Mouse (Mus musculus): ENCODE data around the gene Brf1. TPM values are rescaled to one million over a fixed set of nuclear protein-coding genes. Genes with fewer than 3 reads are reported as not detected.

The Brf1 gene
- polyA plus RNA-seq, 1 experiment, result 37.2 TPM

GRCm38 (mm10) chr12:113035093-113035492 lies 34.6 kb upstream of the Brf1 start:
- TF ChIP-seq POLR2A (IDR thresholded peaks at IDR 0.05; ENCODE audit: low read depth, low read length), result no peak
- TF ChIP-seq CTCF (IDR thresholded peaks at IDR 0.05; ENCODE audit: borderline replicate concordance, insufficient read depth, low read length), result no peak
- H3K27ac ChIP-seq (ENCODE audit: insufficient read depth, low read length), result no peak overlapping the region
- no peaks in the 10 kb centered on the region for H3K4me1 ChIP-seq (ENCODE audit: control insufficient read depth, insufficient read depth, low read length)
- no peak overlapping the region for H3K4me3 ChIP-seq (ENCODE audit: insufficient read depth, low read length)

GRCm38 (mm10) chr12:113032296-113033250 lies 32.1 kb upstream of the Brf1 start:
- H3K27ac ChIP-seq (ENCODE audit: insufficient read depth, low read length), result no peak overlapping the region
- H3K4me1 ChIP-seq (ENCODE audit: control insufficient read depth, insufficient read depth, low read length), result no peaks in the 10 kb centered on the region
- no peak overlapping the region for H3K4me3 ChIP-seq (ENCODE audit: insufficient read depth, low read length)
- TF ChIP-seq CTCF (IDR thresholded peaks at IDR 0.05; ENCODE audit: borderline replicate concordance, insufficient read depth, low read length) (no peak), POLR2A (IDR thresholded peaks at IDR 0.05; ENCODE audit: low read depth, low read length) (no peak)

GRCm38 (mm10) chr12:113031441-113031840 lies 30.9 kb upstream of the Brf1 start:
- Histone ChIP-seq H3K4me3 (ENCODE audit: insufficient read depth, low read length) (no peak overlapping the region), H3K4me1 (ENCODE audit: control insufficient read depth, insufficient read depth, low read length) (no peaks in the 10 kb centered on the region; the same call in 1 of the 2 replicates), H3K27ac (ENCODE audit: insufficient read depth, low read length) (no peak overlapping the region)
- TF ChIP-seq CTCF (IDR thresholded peaks at IDR 0.05; ENCODE audit: borderline replicate concordance, insufficient read depth, low read length) (no peak), POLR2A (IDR thresholded peaks at IDR 0.05; ENCODE audit: low read depth, low read length) (no peak)

GRCm38 (mm10) chr12:113030993-113031392 lies 30.5 kb upstream of the Brf1 start:
- Histone ChIP-seq H3K4me3 (ENCODE audit: insufficient read depth, low read length) (no peak overlapping the region), H3K4me1 (ENCODE audit: control insufficient read depth, insufficient read depth, low read length) (no peaks in the 10 kb centered on the region; the same call in 1 of the 2 replicates), H3K27ac (ENCODE audit: insufficient read depth, low read length) (no peak overlapping the region)
- no peak for TF ChIP-seq CTCF (IDR thresholded peaks at IDR 0.05; ENCODE audit: borderline replicate concordance, insufficient read depth, low read length)
- no peak for TF ChIP-seq POLR2A (IDR thresholded peaks at IDR 0.05; ENCODE audit: low read depth, low read length)

GRCm38 (mm10) chr12:113030046-113030445 lies 29.5 kb upstream of the Brf1 start:
- Histone ChIP-seq H3K4me1 (ENCODE audit: control insufficient read depth, insufficient read depth, low read length) (no peaks in the 10 kb centered on the region; the same call in 1 of the 2 replicates), H3K27ac (ENCODE audit: insufficient read depth, low read length) (no peak overlapping the region), H3K4me3 (ENCODE audit: insufficient read depth, low read length) (no peak overlapping the region)
- TF ChIP-seq POLR2A (IDR thresholded peaks at IDR 0.05; ENCODE audit: low read depth, low read length), result no peak
- TF ChIP-seq CTCF (IDR thresholded peaks at IDR 0.05; ENCODE audit: borderline replicate concordance, insufficient read depth, low read length), result no peak

- H3K27ac ChIP-seq (ENCODE audit: insufficient read depth, low read length), result no peak overlapping the region
- no peaks in the 10 kb centered on the region; the same call in 1 of the 2 replicates for H3K4me1 ChIP-seq (ENCODE audit: control insufficient read depth, insufficient read depth, low read length)
- no peak for TF ChIP-seq CTCF (IDR thresholded peaks at IDR 0.05; ENCODE audit: borderline replicate concordance, insufficient read depth, low read length)
- no peak for TF ChIP-seq POLR2A (IDR thresholded peaks at IDR 0.05; ENCODE audit: low read depth, low read length)
- H3K4me3 ChIP-seq (ENCODE audit: insufficient read depth, low read length), result no peak overlapping the region
Measured at GRCm38 (mm10) chr12:113028898-113029297, 28.4 kb upstream of the Brf1 start.

GRCm38 (mm10) chr12:113028067-113028466 lies 27.6 kb upstream of the Brf1 start:
- Histone ChIP-seq H3K27ac (ENCODE audit: insufficient read depth, low read length) (no peak overlapping the region), H3K4me1 (ENCODE audit: control insufficient read depth, insufficient read depth, low read length) (peaks cover 4% of the 10 kb centered on the region), H3K4me3 (ENCODE audit: insufficient read depth, low read length) (no peak overlapping the region)
- no peak for TF ChIP-seq POLR2A (IDR thresholded peaks at IDR 0.05; ENCODE audit: low read depth, low read length)
- no peak for TF ChIP-seq CTCF (IDR thresholded peaks at IDR 0.05; ENCODE audit: borderline replicate concordance, insufficient read depth, low read length)

GRCm38 (mm10) chr12:113027495-113027894 lies 27.0 kb upstream of the Brf1 start:
- TF ChIP-seq POLR2A (IDR thresholded peaks at IDR 0.05; ENCODE audit: low read depth, low read length) (no peak), CTCF (IDR thresholded peaks at IDR 0.05; ENCODE audit: borderline replicate concordance, insufficient read depth, low read length) (no peak)
- H3K27ac ChIP-seq (ENCODE audit: insufficient read depth, low read length), result no peak overlapping the region
- no peak overlapping the region for H3K4me3 ChIP-seq (ENCODE audit: insufficient read depth, low read length)

GRCm38 (mm10) chr12:113026557-113026956 lies 26.1 kb upstream of the Brf1 start:
- no peak overlapping the region for H3K27ac ChIP-seq (ENCODE audit: insufficient read depth, low read length)
- H3K4me1 ChIP-seq (ENCODE audit: control insufficient read depth, insufficient read depth, low read length), result peaks cover 8% of the 10 kb centered on the region
- H3K4me3 ChIP-seq (ENCODE audit: insufficient read depth, low read length), result no peak overlapping the region
- no peak for TF ChIP-seq CTCF (IDR thresholded peaks at IDR 0.05; ENCODE audit: borderline replicate concordance, insufficient read depth, low read length)
- TF ChIP-seq POLR2A (IDR thresholded peaks at IDR 0.05; ENCODE audit: low read depth, low read length), result no peak

More at GRCm38 (mm10) chr12:113027495-113027894, 27.0 kb upstream of the Brf1 start:
- H3K4me1 ChIP-seq (ENCODE audit: control insufficient read depth, insufficient read depth, low read length), result peaks cover 8% of the 10 kb centered on the region

GRCm38 (mm10) chr12:113023082-113023481 lies 22.6 kb upstream of the Brf1 start:
- Histone ChIP-seq H3K27ac (ENCODE audit: insufficient read depth, low read length) (0 out of 2 replicates have a peak overlapping the region, but pooled peaks have one; percentile 8), H3K4me3 (ENCODE audit: insufficient read depth, low read length) (no peak overlapping the region), H3K4me1 (ENCODE audit: control insufficient read depth, insufficient read depth, low read length) (peaks cover 11% of the 10 kb centered on the region)
- TF ChIP-seq CTCF (IDR thresholded peaks at IDR 0.05; ENCODE audit: borderline replicate concordance, insufficient read depth, low read length), result no peak
- TF ChIP-seq POLR2A (IDR thresholded peaks at IDR 0.05; ENCODE audit: low read depth, low read length), result no peak
